Mouse (Mus musculus) A20 (cell line): Measurements from ENCODE around the gene Gpr88.

Source experiments
- DNase-seq: peaks from one replicate; pipeline ENCODE4 v3.0.0-alpha.2; 2011; ENCODE audit warnings: low read depth, low spot score

Gene Gpr88

GRCm38 (mm10) chr3:116200060-116200459 is 53.2 kb downstream of the Gpr88 start:
- peak; percentile 53 for DNase-seq
